In genomic region chr9:65312669-65313357, GRCm38 (mm10) we compare ENCODE assay signal across 13 mouse cellular contexts. TPM values are rescaled to one million over a fixed set of nuclear protein-coding genes. Genes with fewer than 3 reads are reported as not detected.
A peak's percentile ranks its signal among the peaks of the same experiment; 100 is the strongest.
DNase-seq lines count a peak whose midpoint lies in the region; ATAC-seq and TF ChIP-seq lines count a peak whose summit lies in the region.
"Had no signal": no experiment of that assay in that cellular context is flagged by ENCODE, and none has a peak within 500 bp of the region (broad histone marks: within the 10 kb centered on the region; RNA-seq: fewer than 3 reads in every experiment).

No protein-coding gene starts in this region.

- peak; percentile 5 for DNase-seq in hindbrain, embryonic 10.5 days (ENCODE audit: low spot score)
- peak; percentile 6 for DNase-seq in CD4-positive helper T cell, adult 2 months (ENCODE audit: low read depth, low spot score)
- DNase-seq in embryonic facial prominence, embryonic 11.5 days (ENCODE audit: low spot score), result peak; percentile 1
- DNase-seq in liver, embryonic 14.5 days (ENCODE audit: low read depth in 3 of 3, low spot score in 3 of 3), result no peak
- DNase-seq in layer of hippocampus, adult 9-10 months (ENCODE audit: low spot score), result no peak
- no peak for DNase-seq in right cerebral cortex, postnatal 36 days (ENCODE audit: low spot score in 2 of 2)
- no peak for DNase-seq in cerebellum, adult 18-20 months
- DNase-seq: adrenal gland, postnatal 10 days had no signal

- no peaks in the 10 kb centered on the region for H3K27me3 ChIP-seq in hindbrain, embryonic 10.5 days (ENCODE audit: insufficient read depth, poor library complexity, severe bottlenecking)
- H3K27me3 ChIP-seq in hindbrain, embryonic 13.5 days, result no peaks in the 10 kb centered on the region
- no peaks in the 10 kb centered on the region for H3K27me3 ChIP-seq in embryonic facial prominence, embryonic 11.5 days (ENCODE audit: control insufficient read depth, insufficient read depth, low read length)
- H3K27me3 ChIP-seq in liver, embryonic 14.5 days (ENCODE audit: control insufficient read depth, insufficient read depth, low read length), result no peaks in the 10 kb centered on the region
- H3K27me3 ChIP-seq: lung, embryonic 15.5 days; neural tube, embryonic 12.5 days had no signal

- no peak overlapping the region for H3K9ac ChIP-seq in hindbrain, embryonic 13.5 days
- H3K9ac ChIP-seq in embryonic facial prominence, embryonic 11.5 days (replicated peaks; ENCODE audit: low read length), result no peak overlapping the region
- no peak overlapping the region for H3K9ac ChIP-seq in liver, embryonic 14.5 days (replicated peaks)
- H3K9ac ChIP-seq: lung, embryonic 15.5 days; neural tube, embryonic 12.5 days had no signal

- no peak overlapping the region for H3K4me2 ChIP-seq in hindbrain, embryonic 13.5 days
- no peak overlapping the region for H3K4me2 ChIP-seq in embryonic facial prominence, embryonic 11.5 days (ENCODE audit: low read depth, low read length)
- H3K4me2 ChIP-seq in liver, embryonic 14.5 days (ENCODE audit: low read depth), result no peak overlapping the region
- H3K4me2 ChIP-seq: lung, embryonic 15.5 days; neural tube, embryonic 12.5 days had no signal

- 92% methylated on average over 4 of the region's 4 CpGs for WGBS in hindbrain, embryonic 10.5 days
- 97% methylated on average over 4 of the region's 4 CpGs for WGBS in hindbrain, embryonic 13.5 days
- WGBS in embryonic facial prominence, embryonic 11.5 days, result 97% methylated on average over 4 of the region's 4 CpGs
- 84% methylated on average over 4 of the region's 4 CpGs for WGBS in liver, embryonic 14.5 days (ENCODE audit: insufficient replicate concordance)

- TF ChIP-seq EP300 in liver, embryonic 14.5 days (IDR thresholded peaks at IDR 0.05; ENCODE audit: low read depth), result no peak

- ATAC-seq in hindbrain, embryonic 13.5 days (ENCODE audit: low FRiP score), result no peak
- 0 out of 2 replicates have a peak, but pooled peaks have one; percentile 34 for ATAC-seq in embryonic facial prominence, embryonic 11.5 days (replicated peaks; ENCODE audit: insufficient number of reproducible peaks, low FRiP score, low TSS enrichment, low read depth)
- ATAC-seq in liver, embryonic 14.5 days (ENCODE audit: insufficient read depth), result 0 out of 2 replicates have a peak, but pooled peaks have one; percentile 23
- ATAC-seq: inflammation-experienced regulatory T-cells, adult 6 months had no signal

- H3K9me3 ChIP-seq in hindbrain, embryonic 10.5 days, result no peaks in the 10 kb centered on the region
- no peaks in the 10 kb centered on the region for H3K9me3 ChIP-seq in hindbrain, embryonic 13.5 days
- no peaks in the 10 kb centered on the region for H3K9me3 ChIP-seq in embryonic facial prominence, embryonic 11.5 days (replicated peaks; ENCODE audit: control insufficient read depth, low read length)
- no peaks in the 10 kb centered on the region for H3K9me3 ChIP-seq in liver, embryonic 14.5 days (ENCODE audit: control insufficient read depth, low read length)
- H3K9me3 ChIP-seq: lung, embryonic 15.5 days; midbrain, embryonic 10.5 days; neural tube, embryonic 12.5 days had no signal

- no peaks in the 10 kb centered on the region for H3K4me1 ChIP-seq in hindbrain, embryonic 10.5 days (replicated peaks)
- H3K4me1 ChIP-seq in hindbrain, embryonic 13.5 days (replicated peaks), result no peaks in the 10 kb centered on the region
- no peaks in the 10 kb centered on the region for H3K4me1 ChIP-seq in embryonic facial prominence, embryonic 11.5 days (ENCODE audit: control insufficient read depth, insufficient read depth, low read length)
- H3K4me1 ChIP-seq in liver, embryonic 14.5 days (replicated peaks; ENCODE audit: control insufficient read depth in 2 of 2, insufficient read depth in 2 of 2, low read length in 1 of 2), result no peaks in the 10 kb centered on the region
- H3K4me1 ChIP-seq: lung, embryonic 15.5 days; midbrain, embryonic 10.5 days; neural tube, embryonic 12.5 days had no signal

- H3K4me3 ChIP-seq in hindbrain, embryonic 10.5 days, result no peak overlapping the region
- H3K4me3 ChIP-seq in hindbrain, embryonic 13.5 days, result no peak overlapping the region
- H3K4me3 ChIP-seq in embryonic facial prominence, embryonic 11.5 days (ENCODE audit: low read depth, low read length), result no peak overlapping the region
- H3K4me3 ChIP-seq in liver, embryonic 14.5 days (ENCODE audit: insufficient read depth in 1 of 2, low read depth in 2 of 2, low read length in 2 of 2), result no peak overlapping the region
- H3K4me3 ChIP-seq: lung, embryonic 15.5 days; midbrain, embryonic 10.5 days; neural tube, embryonic 12.5 days had no signal

- peaks cover 75% of the 10 kb centered on the region for H3K36me3 ChIP-seq in hindbrain, embryonic 10.5 days
- peaks cover 60% of the 10 kb centered on the region for H3K36me3 ChIP-seq in hindbrain, embryonic 13.5 days
- peaks cover 10% of the 10 kb centered on the region for H3K36me3 ChIP-seq in embryonic facial prominence, embryonic 11.5 days (replicated peaks; ENCODE audit: control insufficient read depth, insufficient read depth, low read depth, low read length)
- H3K36me3 ChIP-seq in liver, embryonic 14.5 days (replicated peaks; ENCODE audit: control insufficient read depth, insufficient read depth, low read depth), result peaks cover 29% of the 10 kb centered on the region

- no peak overlapping the region for H3K27ac ChIP-seq in hindbrain, embryonic 10.5 days
- no peak overlapping the region for H3K27ac ChIP-seq in hindbrain, embryonic 13.5 days
- no peak overlapping the region for H3K27ac ChIP-seq in embryonic facial prominence, embryonic 11.5 days (replicated peaks; ENCODE audit: low read depth, low read length)
- no peak overlapping the region for H3K27ac ChIP-seq in liver, embryonic 14.5 days
- H3K27ac ChIP-seq: lung, embryonic 15.5 days; midbrain, embryonic 10.5 days; neural tube, embryonic 12.5 days had no signal

- no peak for TF ChIP-seq CTCF in liver, embryonic 14.5 days (IDR thresholded peaks at IDR 0.05; ENCODE audit: low read depth)

RNA-seq across cellular contexts. Expression of gene Clpx, which starts 18.8 kb away (rescaled TPM):
- polyA plus RNA-seq in hindbrain, embryonic 10.5 days (2016; fragmentation: Nextera tagmentation; extraction: Ambion mirVana), result 35.3 and 42.1 TPM in 2 replicates
- polyA plus RNA-seq in hindbrain, embryonic 13.5 days (2015; fragmentation: Nextera tagmentation; extraction: Ambion mirVana), result 40.9 and 46.8 TPM in 2 replicates
- polyA plus RNA-seq in embryonic facial prominence, embryonic 11.5 days (2014; fragmentation: Nextera tagmentation; extraction: Ambion mirVana), result 60.1 and 64.3 TPM in 2 replicates
- 5.6 and 10.3 TPM in 2 replicates for polyA plus RNA-seq in liver, embryonic 14.5 days (2012; rRNA removed)
- 29.5 and 32.5 TPM in 2 replicates for polyA plus RNA-seq in liver, embryonic 14.5 days (2014; fragmentation: Nextera tagmentation; extraction: Ambion mirVana)

RNA-seq across cellular contexts. Expression of gene Pdcd7, which starts 33.1 kb away (rescaled TPM):
- polyA plus RNA-seq in hindbrain, embryonic 10.5 days (2016; fragmentation: Nextera tagmentation; extraction: Ambion mirVana), result 8.6 and 11.6 TPM in 2 replicates
- 8.2 and 8.7 TPM in 2 replicates for polyA plus RNA-seq in hindbrain, embryonic 13.5 days (2015; fragmentation: Nextera tagmentation; extraction: Ambion mirVana)
- polyA plus RNA-seq in embryonic facial prominence, embryonic 11.5 days (2014; fragmentation: Nextera tagmentation; extraction: Ambion mirVana), result 13.9 and 18.5 TPM in 2 replicates
- 3.2 and 4.8 TPM in 2 replicates for polyA plus RNA-seq in liver, embryonic 14.5 days (2012; rRNA removed)
- 4.9 and 5.7 TPM in 2 replicates for polyA plus RNA-seq in liver, embryonic 14.5 days (2014; fragmentation: Nextera tagmentation; extraction: Ambion mirVana)

RNA-seq across cellular contexts. Expression of gene Cilp, which starts 47.8 kb away (rescaled TPM):
- polyA plus RNA-seq in hindbrain, embryonic 10.5 days (2016; fragmentation: Nextera tagmentation; extraction: Ambion mirVana), result 0.25 TPM in 1 of 2 replicates, not detected in the other
- 0.57 and 0.60 TPM in 2 replicates for polyA plus RNA-seq in hindbrain, embryonic 13.5 days (2015; fragmentation: Nextera tagmentation; extraction: Ambion mirVana)
- polyA plus RNA-seq in embryonic facial prominence, embryonic 11.5 days (2014; fragmentation: Nextera tagmentation; extraction: Ambion mirVana), result 0.21 TPM in 2 replicates
- 0.01 TPM in 1 of 2 replicates, not detected in the other for polyA plus RNA-seq in liver, embryonic 14.5 days (2012; rRNA removed)
- not detected in 2 replicates for polyA plus RNA-seq in liver, embryonic 14.5 days (2014; fragmentation: Nextera tagmentation; extraction: Ambion mirVana)
- polyA plus RNA-seq: inflammation-experienced regulatory T-cells, adult 6 months had no signal

RNA-seq across cellular contexts. Expression of gene Ubap1l, which starts 48.0 kb away (rescaled TPM):
- polyA plus RNA-seq in hindbrain, embryonic 10.5 days (2016; fragmentation: Nextera tagmentation; extraction: Ambion mirVana), result 0.10 and 0.41 TPM in 2 replicates
- polyA plus RNA-seq in hindbrain, embryonic 13.5 days (2015; fragmentation: Nextera tagmentation; extraction: Ambion mirVana), result 2.0 and 2.3 TPM in 2 replicates
- 0.31 TPM in 1 of 2 replicates, not detected in the other for polyA plus RNA-seq in embryonic facial prominence, embryonic 11.5 days (2014; fragmentation: Nextera tagmentation; extraction: Ambion mirVana)
- polyA plus RNA-seq in liver, embryonic 14.5 days (2012; rRNA removed), result 0.13 and 0.14 TPM in 2 replicates
- polyA plus RNA-seq in liver, embryonic 14.5 days (2014; fragmentation: Nextera tagmentation; extraction: Ambion mirVana), result 0.10 TPM in 1 of 2 replicates, not detected in the other

Comparison
In these comparisons a context has a peak if more than half of its experiments do, and no peak if none do; other contexts are left out.
1. DNase-seq: peak in hindbrain, embryonic 10.5 days (single experiment), CD4-positive helper T cell, adult 2 months (single experiment) and embryonic facial prominence, embryonic 11.5 days (single experiment); none in liver, embryonic 14.5 days (0 of 3), layer of hippocampus, adult 9-10 months (single experiment), right cerebral cortex, postnatal 36 days (0 of 2) and cerebellum, adult 18-20 months (0 of 2).